Comparison of ENCODE assay signal across 13 mouse cellular contexts in the genomic region with DNA sequence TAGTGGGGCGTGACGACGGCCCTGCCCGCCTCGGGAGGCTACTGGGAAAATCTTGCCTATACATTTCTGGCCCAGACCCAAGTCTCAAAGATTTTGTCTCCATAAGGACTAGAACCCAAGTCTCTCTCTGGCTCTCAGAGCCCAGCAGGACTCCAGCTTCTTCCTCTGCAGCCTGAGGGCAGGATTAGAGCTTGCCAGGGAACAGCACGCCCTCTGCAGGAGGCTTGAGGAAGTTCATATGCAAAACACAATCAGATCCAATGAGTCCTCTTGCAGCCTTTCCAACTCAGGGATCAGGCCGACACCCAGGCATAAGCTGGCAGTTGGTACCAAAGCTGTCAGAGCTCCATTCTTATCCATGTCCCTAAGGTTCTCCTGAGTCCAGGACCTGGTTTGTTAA.
DNase-seq lines count a peak whose midpoint lies in the region; ATAC-seq and TF ChIP-seq lines count a peak whose summit lies in the region.
"Had no signal": no experiment of that assay in that cellular context is flagged by ENCODE, and none has a peak within 500 bp of the region (broad histone marks: within the 10 kb centered on the region; RNA-seq: fewer than 3 reads in every experiment).

No protein-coding gene starts in this region.

- TF ChIP-seq RAD21 in CH12.LX (IDR thresholded peaks at IDR 0.05; ENCODE audit: low read depth, low read length), result no peak; the same call in none of the 2 replicates

- no peaks in the 10 kb centered on the region for H3K9me3 ChIP-seq in kidney, postnatal 0 days (replicated peaks; ENCODE audit: low read length)
- H3K9me3 ChIP-seq in CH12.LX (replicated peaks; ENCODE audit: low read length), result no peaks in the 10 kb centered on the region
- H3K9me3 ChIP-seq: neural tube, embryonic 12.5 days had no signal

- H3K4me3 ChIP-seq in cerebellum, adult 2 months (replicated peaks; ENCODE audit: insufficient read depth, low read depth, low read length), result no peak overlapping the region
- no peak overlapping the region for H3K4me3 ChIP-seq in kidney, postnatal 0 days (replicated peaks; ENCODE audit: low read depth, low read length)
- H3K4me3 ChIP-seq in CH12.LX (replicated peaks in 1 of 3; ENCODE audit: low read depth in 2 of 3, low read length in 2 of 3, poor library complexity in 1 of 3), result no peak overlapping the region
- H3K4me3 ChIP-seq: neural tube, embryonic 12.5 days had no signal

- no peak for TF ChIP-seq POLR2A in cerebellum, adult 2 months (IDR thresholded peaks at IDR 0.05; ENCODE audit: borderline replicate concordance, insufficient read depth, low read length)
- no peak for TF ChIP-seq POLR2A in CH12.LX (IDR thresholded peaks at IDR 0.05; ENCODE audit: low read depth, low read length)
- no peak for TF ChIP-seq POLR2A in brain, embryonic 14.5 days (IDR thresholded peaks at IDR 0.05; ENCODE audit: borderline replicate concordance, extremely low read depth, insufficient read depth, insufficient read length, poor library complexity, severe bottlenecking)

- H3K27ac ChIP-seq in cerebellum, adult 2 months (ENCODE audit: insufficient read depth, low read length), result no peak overlapping the region
- no peak overlapping the region for H3K27ac ChIP-seq in kidney, postnatal 0 days
- H3K27ac ChIP-seq in CH12.LX (ENCODE audit: insufficient read depth, low read depth), result no peak overlapping the region
- H3K27ac ChIP-seq: macrophage; neural tube, embryonic 12.5 days had no signal

- no peak overlapping the region for H3K4me2 ChIP-seq in kidney, postnatal 0 days (ENCODE audit: low read length)
- no peak overlapping the region for H3K4me2 ChIP-seq in CH12.LX (ENCODE audit: insufficient read depth, low read depth, poor library complexity, severe bottlenecking)
- H3K4me2 ChIP-seq: neural tube, embryonic 12.5 days had no signal

- dilution Hi-C loops in CH12.LX (cut with MboI; ENCODE audit: extremely low pct_ligation_motif_present, extremely low pct_unique_long_range_greater_than_20kb, low sequenced_read_pairs), result no loop called here

- no peaks in the 10 kb centered on the region for H3K36me3 ChIP-seq in kidney, postnatal 0 days (ENCODE audit: insufficient read depth, low read length)
- H3K36me3 ChIP-seq in CH12.LX (replicated peaks in 1 of 2; ENCODE audit: control insufficient read depth in 1 of 2, insufficient read depth in 1 of 2, low read length in 1 of 2), result no peaks in the 10 kb centered on the region
- H3K36me3 ChIP-seq: neural tube, embryonic 12.5 days had no signal

- WGBS in cerebellum, adult 2 months, result 44% methylated on average over 7 of the region's 7 CpGs
- 18% methylated on average over 7 of the region's 7 CpGs for WGBS in kidney, postnatal 0 days

- ATAC-seq in kidney, postnatal 0 days (replicated peaks; ENCODE audit: low FRiP score, low read depth), result no peak

- in situ Hi-C loops in CH12.LX (cut with MboI; ENCODE audit: low pct_ligation_motif_present, low pct_unique_long_range_greater_than_20kb, low sequenced_read_pairs), result loop anchor here (10.0 kb wide), 1 partner anchor 117 kb away; no protein-coding TSS in a partner anchor

- H3K27me3 ChIP-seq in cerebellum, adult 2 months (ENCODE audit: control insufficient read depth, insufficient read depth, low read length), result no peaks in the 10 kb centered on the region
- no peaks in the 10 kb centered on the region for H3K27me3 ChIP-seq in kidney, postnatal 0 days (ENCODE audit: insufficient read depth, low read length)
- no peaks in the 10 kb centered on the region for H3K27me3 ChIP-seq in CH12.LX (replicated peaks)
- H3K27me3 ChIP-seq: neural tube, embryonic 12.5 days had no signal

- DNase-seq in cerebellum, adult 2 months, result peak in 1 of 2 experiments; percentile 37
- no peak for DNase-seq in cerebellum, adult 9-10 months
- no peak for DNase-seq in kidney, postnatal 0 days (ENCODE audit: low spot score)
- no peak for DNase-seq in kidney, adult 11 months
- DNase-seq in CH12.LX (ENCODE audit: extremely low read depth), result no peak
- peak; percentile 55 for DNase-seq in brain, embryonic 14.5 days (ENCODE audit: low read depth)
- DNase-seq in c-Kit-positive CD71-positive TER-119-positive erythroid progenitor cells, embryonic 14.5 days (ENCODE audit: low spot score), result no peak
- no peak for DNase-seq in T-cell, adult 2 months (ENCODE audit: low spot score)
- DNase-seq: B cell, adult 2 months; kidney, adult 18-20 months; thymus, adult 2 months had no signal

- H3K4me1 ChIP-seq in cerebellum, adult 2 months (ENCODE audit: control insufficient read depth, insufficient read depth, low read length), result peaks cover 34% of the 10 kb centered on the region
- H3K4me1 ChIP-seq in kidney, postnatal 0 days (replicated peaks; ENCODE audit: insufficient read depth, low read length), result peaks cover 5% of the 10 kb centered on the region; the same call in 1 of the 2 replicates
- H3K4me1 ChIP-seq in CH12.LX (ENCODE audit: control insufficient read depth in 1 of 2, insufficient read depth in 2 of 2), result peaks cover 5 to 35% of the 10 kb centered on the region in 2 experiments; a peak in 2 of 4 replicates

- no peak overlapping the region for H3K9ac ChIP-seq in kidney, postnatal 0 days (ENCODE audit: low read depth, low read length)
- no peak overlapping the region for H3K9ac ChIP-seq in CH12.LX (ENCODE audit: insufficient read depth, low read depth)
- H3K9ac ChIP-seq: neural tube, embryonic 12.5 days had no signal

- TF ChIP-seq EP300 in CH12.LX (IDR thresholded peaks at IDR 0.05; ENCODE audit: low read length), result no peak

- H3K79me2 ChIP-seq in CH12.LX (replicated peaks; ENCODE audit: control insufficient read depth, extremely low read depth, insufficient read depth, poor library complexity, severe bottlenecking), result no peaks in the 10 kb centered on the region

- TF ChIP-seq CTCF in cerebellum, adult 2 months (IDR thresholded peaks at IDR 0.05; ENCODE audit: borderline replicate concordance, insufficient read depth, low read depth, low read length), result peak; percentile 51; the same call in 1 of the 2 replicates
- TF ChIP-seq CTCF in kidney, postnatal 0 days (IDR thresholded peaks at IDR 0.05; ENCODE audit: low read depth), result peak; percentile 68
- TF ChIP-seq CTCF in CH12.LX (conservative IDR thresholded peaks at IDR 0.05 in 1 of 2, IDR thresholded peaks at IDR 0.05 in 1 of 2; ENCODE audit: low read depth in 2 of 2, low read length in 2 of 2), result peak; percentile 22 to 41; a peak in 2 of 4 replicates
- peak; percentile 57 for TF ChIP-seq CTCF in brain, embryonic 14.5 days (IDR thresholded peaks at IDR 0.05; ENCODE audit: borderline replicate concordance, extremely low read depth, insufficient read depth, insufficient read length)

TF ChIP-seq in CH12.LX, 34 proteins besides CTCF, POLR2A, EP300 and RAD21:
- no peak for TF ChIP-seq USF1 (IDR thresholded peaks at IDR 0.05; ENCODE audit: low read depth, low read length)
- peak; percentile 10; the same call in 1 of the 2 replicates for TF ChIP-seq SMC3 (IDR thresholded peaks at IDR 0.05; ENCODE audit: low read depth, low read length)
TF ChIP-seq in CH12.LX: peak in this region for 1.
